Mouse (Mus musculus): Measurements from ENCODE around the gene Dzip1. TPM values are rescaled to one million over a fixed set of nuclear protein-coding genes. Genes with fewer than 3 reads are reported as not detected.

The Dzip1 gene
- total RNA-seq, 1 experiment from 2014 or later, result 22.7 TPM

DNA sequence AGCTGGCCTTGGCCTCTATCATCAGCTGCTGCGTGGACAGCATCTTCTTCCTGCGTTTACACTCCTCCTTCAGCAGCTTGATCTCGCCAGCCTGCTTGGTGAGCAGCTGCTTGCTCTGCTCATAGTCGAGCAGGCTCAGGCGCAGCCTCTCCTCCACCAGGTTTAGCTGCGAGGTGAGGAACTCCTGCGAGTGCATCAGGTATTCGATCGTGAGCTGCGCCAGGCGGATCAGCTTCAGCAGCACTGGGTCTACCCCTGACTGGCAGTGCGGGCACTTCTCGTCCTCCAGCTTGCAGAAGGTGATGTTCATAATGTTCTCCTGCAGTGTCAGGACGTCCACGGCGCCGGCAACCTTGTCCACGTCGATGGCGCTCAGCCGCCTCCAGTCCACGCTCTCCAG, 3.0 kb downstream of the Dzip1 start:
- DNase-seq, result no peak

DNA sequence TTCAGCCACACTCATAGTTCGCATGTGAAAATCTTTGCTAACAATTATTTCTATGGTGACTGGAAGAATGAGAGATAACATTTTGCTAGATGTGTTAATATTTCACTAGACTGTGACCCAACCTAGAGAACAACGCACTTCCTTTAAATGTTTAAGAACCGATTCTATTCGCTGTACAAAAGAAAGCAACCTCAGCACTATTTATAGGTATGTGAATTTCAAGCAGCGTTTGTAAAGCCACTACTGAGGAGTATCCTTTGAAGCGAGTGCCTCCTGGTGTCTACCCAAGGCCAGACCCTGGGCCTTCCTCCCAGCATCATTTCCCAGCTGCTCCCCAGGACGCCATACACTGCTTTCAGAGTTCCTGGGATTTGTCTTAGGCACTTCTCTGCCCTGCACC, 4.6 kb downstream of the Dzip1 start:
- no peak for DNase-seq

GRCm38 (mm10) chr14:118919025-118919424, 6.2 kb downstream of the Dzip1 start:
- DNase-seq, result no peak

DNA sequence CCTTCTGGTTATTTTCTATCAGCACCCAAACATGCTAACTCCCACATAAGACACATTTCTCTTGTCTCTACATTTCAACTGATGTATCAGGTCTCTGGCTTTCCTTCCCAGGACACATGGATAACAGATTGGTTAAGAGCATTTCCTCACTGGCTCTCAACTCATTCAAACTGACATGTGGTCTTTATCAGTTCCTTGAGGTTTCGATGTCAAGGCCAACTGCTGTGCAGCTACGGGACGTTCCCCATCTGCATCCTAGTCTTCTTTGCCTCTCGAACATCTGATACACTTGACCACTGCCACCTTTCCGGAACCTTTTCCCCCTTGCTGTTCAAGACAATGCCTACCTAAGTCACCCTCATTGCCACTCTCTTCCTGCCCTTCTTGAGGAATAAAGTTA, 11.6 kb downstream of the Dzip1 start:
- DNase-seq, result no peak

GRCm38 (mm10) chr14:118911521-118911920, 13.7 kb downstream of the Dzip1 start:
- no peak for DNase-seq

DNA sequence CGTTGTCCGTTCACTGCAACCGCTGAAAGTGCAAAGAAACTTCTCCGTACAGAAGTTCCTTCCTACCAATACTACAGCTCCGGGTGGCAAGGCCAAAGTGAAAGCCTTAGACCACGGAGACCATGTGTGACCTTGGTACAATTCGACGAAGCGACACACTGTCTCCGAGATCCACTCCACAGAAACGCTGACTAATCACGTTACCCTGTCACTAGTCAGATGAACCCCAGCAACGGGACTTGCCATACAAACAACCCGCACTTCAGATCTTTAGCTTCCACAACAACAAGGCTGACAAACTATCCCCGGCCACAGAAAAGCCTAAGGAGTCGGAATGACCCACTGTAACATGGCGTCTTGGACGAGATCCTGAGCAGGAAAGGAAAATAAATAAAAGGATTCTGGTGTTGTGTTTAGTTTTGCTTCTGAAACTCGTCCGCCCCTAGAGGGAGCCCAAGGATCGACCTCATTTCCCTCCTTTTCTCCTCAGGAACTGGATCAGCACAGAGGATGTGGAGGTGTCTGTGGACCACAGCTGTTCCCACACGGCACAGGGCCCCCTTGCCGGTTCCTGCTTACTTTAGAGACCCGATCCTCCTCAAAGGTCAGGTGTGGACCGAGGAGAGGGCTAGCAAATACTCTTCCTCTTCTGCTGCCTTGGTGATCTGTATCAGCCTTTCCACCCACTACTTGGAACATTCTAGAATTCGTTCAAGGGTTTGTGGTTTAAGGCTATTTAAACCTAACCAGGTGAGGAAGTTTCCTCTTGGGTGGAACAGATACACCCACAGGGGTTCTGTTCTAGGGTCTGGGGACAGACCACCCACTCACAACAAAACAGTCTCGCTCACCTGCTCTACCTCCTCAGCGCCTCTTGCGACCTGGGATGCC, 14.7 kb downstream of the Dzip1 start:
- DNase-seq, result peak; percentile 68

- DNase-seq, result no peak
These were observed 15.4 kb downstream of the Dzip1 start for GRCm38 (mm10) chr14:118909872-118910271.

DNA sequence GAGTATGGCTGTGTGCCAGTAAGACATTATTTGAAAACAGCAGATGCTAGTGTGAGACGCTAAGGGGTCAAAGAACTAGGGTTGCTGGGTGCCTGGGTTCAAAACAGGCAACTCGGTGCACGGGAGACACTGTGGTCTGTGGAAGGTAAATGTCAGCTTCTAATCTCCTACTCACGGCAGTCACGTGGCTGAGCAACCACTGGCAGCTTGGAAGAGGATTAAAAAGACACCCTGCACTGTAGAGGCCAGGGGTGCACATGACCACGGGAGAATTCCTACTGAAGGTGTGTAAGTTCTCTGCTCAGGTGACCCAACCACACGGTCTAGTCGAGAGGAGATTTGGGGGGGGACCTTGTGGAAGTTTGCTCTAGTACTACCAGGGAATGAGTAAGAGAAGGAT, 17.7 kb downstream of the Dzip1 start:
- no peak for DNase-seq

GRCm38 (mm10) chr14:118903867-118904562, 21.2 kb downstream of the Dzip1 start:
- no peak for DNase-seq

- no peak for DNase-seq
These were observed 21.9 kb downstream of the Dzip1 start for GRCm38 (mm10) chr14:118903397-118903796.

DNA sequence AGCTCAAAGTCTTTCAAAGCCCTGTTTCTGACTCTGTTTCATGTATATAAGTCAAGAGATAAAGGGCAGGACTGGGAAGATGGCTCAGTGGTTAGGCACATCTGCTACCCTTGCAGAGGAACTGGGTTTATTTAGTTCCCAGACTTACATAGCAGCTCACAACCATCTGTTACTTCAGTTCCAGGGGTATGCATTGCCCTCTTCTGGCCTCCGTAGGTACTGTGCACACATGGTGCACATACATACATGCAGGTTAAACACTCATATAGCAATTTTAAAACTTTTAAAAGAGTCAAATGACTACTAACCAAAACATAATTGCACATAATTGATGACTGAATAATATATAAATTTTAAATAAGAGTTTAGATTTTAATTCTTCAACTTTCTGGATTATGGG, 24.3 kb downstream of the Dzip1 start:
- no peak for DNase-seq

- no peak for DNase-seq
These were observed 25.3 kb downstream of the Dzip1 start for GRCm38 (mm10) chr14:118899940-118900339.

GRCm38 (mm10) chr14:118895655-118896054, 29.6 kb downstream of the Dzip1 start:
- DNase-seq, result no peak

- DNase-seq, result no peak
These were observed 30.0 kb downstream of the Dzip1 start for GRCm38 (mm10) chr14:118895228-118895627.

- DNase-seq, result no peak
These were observed 35.2 kb downstream of the Dzip1 start for GRCm38 (mm10) chr14:118890101-118890500.

DNA sequence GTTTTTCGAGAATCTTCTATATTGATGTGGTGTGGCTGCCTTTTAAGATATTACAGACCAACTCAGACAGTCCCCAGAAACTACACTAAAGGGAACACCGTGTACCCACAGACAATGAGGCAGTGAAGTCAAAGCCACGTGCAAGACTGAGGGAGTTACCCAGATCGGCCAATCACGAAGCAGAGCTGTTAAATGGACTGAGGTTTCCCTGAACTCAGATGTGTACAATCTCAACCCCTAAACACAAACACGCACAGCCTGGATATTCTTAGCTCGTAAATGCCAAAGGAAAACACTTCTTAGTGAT, 41.1 kb downstream of the Dzip1 start:
- DNase-seq, result no peak

GRCm38 (mm10) chr14:118883344-118884249, 41.7 kb downstream of the Dzip1 start:
- no peak for DNase-seq

- no peak for DNase-seq
These were observed 44.6 kb downstream of the Dzip1 start for GRCm38 (mm10) chr14:118880696-118881095.

DNA sequence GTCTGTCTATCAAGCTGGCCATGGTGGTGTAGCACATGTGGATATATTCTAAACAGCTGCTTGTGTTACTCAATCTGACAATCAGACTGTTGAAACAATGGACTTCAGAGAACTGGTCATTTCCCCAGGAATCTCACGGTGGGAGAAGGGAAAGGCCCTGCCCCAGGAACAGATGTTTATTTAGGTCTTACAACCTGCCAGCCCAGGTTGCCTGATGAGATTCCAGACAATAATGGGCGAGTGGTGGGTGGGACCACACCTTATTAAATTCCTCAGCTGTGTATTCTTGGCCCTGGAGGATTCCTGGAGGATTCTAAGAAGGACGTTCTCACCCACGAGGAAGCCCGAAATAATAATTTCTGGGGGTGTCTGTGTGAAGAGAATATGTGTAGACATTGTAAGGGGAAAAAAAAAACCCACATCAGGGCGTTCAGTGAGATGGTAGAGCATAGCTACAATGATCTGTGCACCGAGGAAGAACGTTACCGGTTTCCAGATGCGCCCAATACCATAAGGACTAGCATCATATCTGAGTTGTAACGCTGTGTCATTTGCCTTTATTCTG, 46.8 kb downstream of the Dzip1 start:
- no peak for DNase-seq

DNA sequence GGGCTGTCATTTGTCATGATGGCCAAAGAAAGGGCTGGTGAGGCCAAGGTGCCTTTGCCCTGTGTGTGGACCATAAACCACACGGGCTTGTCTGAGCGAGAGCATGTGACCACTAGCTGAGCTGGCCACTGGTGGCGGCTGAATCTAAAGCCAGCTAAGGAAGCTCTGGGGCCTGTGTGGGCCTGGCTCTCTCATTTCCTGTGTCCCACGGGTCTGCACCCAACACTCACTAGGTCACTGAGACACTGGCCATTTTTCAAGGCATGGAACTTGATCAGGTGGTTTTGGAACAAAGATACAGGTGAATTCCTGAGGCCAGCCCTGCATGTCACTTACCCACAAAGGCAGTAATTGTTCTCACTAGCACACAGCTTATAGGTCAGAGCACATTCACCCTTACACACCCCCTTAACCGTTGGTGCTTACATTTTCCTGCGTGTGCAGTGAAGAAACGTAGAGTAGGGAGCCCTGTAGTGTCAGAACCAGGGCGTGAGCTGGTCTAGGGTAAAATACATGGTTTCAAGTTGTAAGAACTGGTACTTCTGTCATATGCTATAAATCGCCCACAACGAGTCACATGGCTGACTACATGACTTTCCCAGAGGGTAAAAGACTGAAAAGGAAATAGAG, 50.4 kb downstream of the Dzip1 start:
- DNase-seq, result no peak

DNA sequence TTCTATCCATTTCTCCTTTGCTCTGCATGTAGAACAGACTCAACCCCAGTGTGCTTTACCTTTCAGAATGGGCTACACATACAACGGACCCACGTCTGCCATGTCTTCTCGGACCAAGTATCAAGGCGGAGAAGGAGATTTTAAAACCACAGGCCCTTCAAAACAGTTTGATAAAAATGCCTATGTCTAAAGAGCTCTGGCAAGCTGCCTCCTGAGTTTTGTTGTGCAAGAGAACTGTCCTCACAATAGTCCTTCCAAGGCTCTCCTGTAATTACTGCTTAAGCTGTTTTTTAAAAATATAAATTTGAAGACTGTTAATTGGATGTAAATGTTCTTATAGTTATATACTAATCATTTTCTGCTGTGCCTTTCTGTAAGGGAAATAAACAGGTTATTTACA, 51.1 kb downstream of the Dzip1 start:
- DNase-seq, result no peak

DNA sequence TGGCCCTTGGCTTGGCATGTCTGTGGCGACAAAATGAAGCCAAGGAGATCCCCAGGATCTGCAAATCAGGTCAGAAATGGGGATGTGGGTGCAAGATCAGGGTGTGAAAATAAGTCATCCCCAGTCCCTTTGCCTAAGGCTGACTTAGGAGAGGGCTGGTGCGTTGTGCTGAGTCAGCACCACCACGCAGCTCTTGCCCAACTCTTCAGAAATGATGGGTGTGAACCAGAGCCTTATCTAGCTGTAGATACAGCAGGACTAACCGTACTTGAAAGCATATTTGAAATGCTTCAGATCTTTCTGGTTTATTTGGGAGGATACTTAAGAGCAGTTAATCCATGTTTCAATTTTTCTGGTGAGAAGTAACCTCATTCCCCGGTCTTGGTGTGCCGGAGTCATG, 55.5 kb downstream of the Dzip1 start:
- no peak for DNase-seq
